Mouse (Mus musculus) testis, adult 2 months (tissue): ENCODE data around the gene Cd300a. TPM values are rescaled to one million over a fixed set of nuclear protein-coding genes. Genes with fewer than 3 reads are reported as not detected.

Experiments
- H3K27ac ChIP-seq: fragments of 200-500 bp; 2 replicates; pipeline ENCODE4 v1.5.1; 2012; ENCODE audit warnings: low read depth, low read length; ENCODE audit not compliant: control insufficient read depth, insufficient read depth
- H3K27me3 ChIP-seq: fragments of 200-500 bp; 2 replicates; pipeline ENCODE4 v1.6.1; 2012; ENCODE audit warnings: mild to moderate bottlenecking, low read length, moderate library complexity; ENCODE audit not compliant: control insufficient read depth, insufficient read depth
- H3K36me3 ChIP-seq: fragments of 200-500 bp; 2 replicates; pipeline ENCODE4 v1.6.1; 2012; ENCODE audit warnings: mild to moderate bottlenecking, low read length; ENCODE audit not compliant: control insufficient read depth, insufficient read depth
- H3K4me1 ChIP-seq: fragments of 200-500 bp; 2 replicates; pipeline ENCODE4 v1.6.1; 2012; ENCODE audit warnings: low read length; ENCODE audit not compliant: control insufficient read depth, insufficient read depth
- H3K4me3 ChIP-seq: fragments of 200-500 bp; 2 replicates; pipeline ENCODE4 v1.5.1; 2012; ENCODE audit warnings: low read depth, mild to moderate bottlenecking, low read length, moderate library complexity, mixed read lengths; ENCODE audit not compliant: control insufficient read depth
- CTCF ChIP-seq: fragments of 200-500 bp; IDR thresholded peaks from 2 replicates; pipeline ENCODE4 v1.5.1; 2012; ENCODE audit warnings: low read depth, mild to moderate bottlenecking, inconsistent platforms, low read length, moderate library complexity; ENCODE audit not compliant: control insufficient read depth, insufficient read depth, insufficient replicate concordance
- POLR2A ChIP-seq: fragments of 200-500 bp; IDR thresholded peaks from 2 replicates; pipeline ENCODE4 v1.6.1; 2012; ENCODE audit warnings: low read depth, mild to moderate bottlenecking, inconsistent platforms, low read length, moderate library complexity; ENCODE audit not compliant: control insufficient read depth
- polyA plus RNA-seq: library from polyadenylated mRNA; depleted of rRNA; stranded (reverse); fragments of >200 nt; gene quantifications from 2 replicates; pipeline ENCODE4 v1.2.3, GENCODE M21; 2012; rRNA removed

Cd300a gene
- 0.06 and 0.17 TPM in 2 replicates for polyA plus RNA-seq

DNA sequence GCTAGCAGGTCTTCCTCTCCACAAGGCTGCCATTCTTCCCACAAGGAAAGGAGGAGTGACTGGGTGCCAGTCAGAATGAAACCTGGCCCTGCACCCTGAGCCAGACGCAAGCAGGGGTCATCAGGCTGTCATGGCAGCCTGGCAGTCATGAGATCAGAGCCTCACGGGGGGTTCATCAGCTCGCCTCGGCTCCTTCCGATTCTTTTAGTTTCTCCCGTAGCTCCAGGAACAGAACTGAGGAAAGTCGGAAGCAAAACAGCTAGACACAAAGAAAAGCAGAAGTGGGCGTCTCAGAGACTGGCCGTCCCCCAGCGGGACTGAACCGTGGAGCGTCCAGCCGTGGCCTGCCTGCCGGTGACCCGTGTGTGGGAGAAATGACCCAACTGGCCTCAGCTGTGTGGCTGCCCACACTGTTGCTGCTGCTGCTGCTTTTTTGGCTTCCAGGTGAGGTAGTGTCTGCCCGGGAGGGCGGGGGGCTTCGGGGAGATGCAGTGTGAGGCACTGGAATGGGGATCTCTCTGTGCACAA lies at the start of gene Cd300a:
TSS of gene Cd300a (plus strand) at position 51 of the 528 bp plus-strand sequence.
- Histone ChIP-seq H3K27me3 (no peaks in the 10 kb centered on the region), H3K27ac (no peak within 1 kb of the TSS)

DNA sequence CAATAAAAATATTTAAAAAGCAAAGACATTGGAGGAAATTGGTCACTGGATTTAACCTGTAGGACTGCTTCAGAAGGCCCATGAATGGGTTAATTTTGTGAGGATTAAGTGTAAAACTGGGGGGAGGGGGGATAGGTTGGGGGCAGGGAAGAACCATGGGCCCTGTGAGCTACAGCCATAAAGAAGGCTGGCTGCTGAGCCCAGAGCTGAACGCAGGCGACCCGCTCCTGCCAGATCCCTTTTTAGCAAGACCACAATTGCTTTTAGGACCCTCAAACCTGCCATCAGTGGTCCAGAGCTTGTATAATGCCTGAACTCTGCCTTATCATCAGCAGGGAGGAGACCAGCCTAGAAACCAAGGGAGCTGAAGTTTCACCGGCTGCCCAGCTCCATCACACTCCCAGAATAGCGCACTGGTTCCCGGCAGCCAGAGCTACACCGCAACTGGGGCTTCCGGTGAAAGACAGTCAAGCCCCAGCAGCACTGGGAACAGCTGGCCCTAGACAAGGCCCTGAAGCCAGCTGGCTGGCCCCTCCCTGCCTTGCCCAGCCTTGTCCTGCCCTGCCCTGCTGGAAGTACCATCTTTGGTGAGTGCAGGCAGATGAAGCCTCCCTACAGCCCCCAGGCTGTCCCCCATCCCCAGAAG lies 45.9 kb upstream of the Cd300a start:
- TF ChIP-seq CTCF (no peak), POLR2A (no peak)
- 0 out of 2 replicates have a peak, but pooled peaks cover 2% of the 10 kb centered on the region for H3K4me1 ChIP-seq
- no peaks in the 10 kb centered on the region for H3K27me3 ChIP-seq
- no peaks in the 10 kb centered on the region for H3K36me3 ChIP-seq
- H3K4me3 ChIP-seq, result no peak overlapping the region
- no peak overlapping the region for H3K27ac ChIP-seq

More for the DNA sequence above, at the start of gene Cd300a:
- no peak within 1 kb of the TSS for H3K4me3 ChIP-seq
- peaks cover 5% of the 10 kb centered on the region; the same call in 1 of the 2 replicates for H3K4me1 ChIP-seq
- TF ChIP-seq POLR2A (no peak), CTCF (no peak)
- H3K36me3 ChIP-seq, result no peaks in the 10 kb centered on the region

DNA sequence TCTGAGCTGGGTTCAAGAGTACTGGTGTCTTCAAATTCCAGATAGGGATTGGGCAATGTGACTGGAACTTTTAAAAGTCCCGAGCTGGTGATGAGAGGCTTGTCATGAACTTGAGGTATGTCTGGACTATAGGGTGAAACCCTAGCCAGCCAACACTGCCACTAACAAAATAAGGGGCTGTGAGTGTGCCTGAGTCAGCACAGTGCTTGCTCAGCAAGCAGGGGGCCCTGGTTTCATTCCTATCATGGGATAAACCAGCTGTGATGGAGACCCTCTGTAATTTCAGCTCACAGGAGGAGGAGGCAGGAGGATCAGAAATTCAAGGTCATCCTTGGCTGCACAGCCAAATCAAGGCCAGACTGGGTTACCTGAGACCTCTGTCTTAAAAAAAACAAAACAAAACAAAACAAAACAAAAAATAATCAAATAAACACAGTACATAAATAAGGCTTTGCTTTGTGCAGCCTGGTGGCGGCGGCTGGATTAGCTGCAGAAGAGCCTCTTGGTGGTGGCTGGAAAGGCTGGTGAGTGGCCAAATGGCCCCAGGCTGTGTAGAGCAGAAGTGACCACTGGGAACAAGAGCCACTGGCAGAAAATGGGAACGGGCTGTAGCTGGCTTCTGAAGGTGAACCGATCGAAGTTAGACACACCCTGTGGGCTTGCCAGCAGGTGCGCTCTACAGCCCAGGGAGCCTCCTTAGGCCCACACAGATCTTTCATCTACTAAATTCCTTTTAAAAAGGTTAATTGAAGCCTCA lies 45.2 kb upstream of the Cd300a start:
- Histone ChIP-seq H3K4me1 (0 out of 2 replicates have a peak, but pooled peaks cover 2% of the 10 kb centered on the region), H3K4me3 (no peak overlapping the region), H3K27ac (no peak overlapping the region), H3K27me3 (no peaks in the 10 kb centered on the region), H3K36me3 (no peaks in the 10 kb centered on the region)
- TF ChIP-seq CTCF, result no peak
- TF ChIP-seq POLR2A, result no peak

- no peaks in the 10 kb centered on the region; the same call in 1 of the 2 replicates for H3K27me3 ChIP-seq
- no peak overlapping the region for H3K27ac ChIP-seq
- peaks cover 6% of the 10 kb centered on the region; the same call in 1 of the 2 replicates for H3K4me1 ChIP-seq
- TF ChIP-seq CTCF (no peak), POLR2A (no peak)
- no peak overlapping the region for H3K4me3 ChIP-seq
- H3K36me3 ChIP-seq, result no peaks in the 10 kb centered on the region
Observed at GRCm38 (mm10) chr11:114846336-114846735, 43.5 kb upstream of the Cd300a start.

GRCm38 (mm10) chr11:114847008-114847407 lies 42.8 kb upstream of the Cd300a start:
- Histone ChIP-seq H3K4me3 (no peak overlapping the region), H3K4me1 (peaks cover 11% of the 10 kb centered on the region), H3K27ac (no peak overlapping the region), H3K36me3 (no peaks in the 10 kb centered on the region), H3K27me3 (no peaks in the 10 kb centered on the region; the same call in none of the 2 replicates)
- no peak for TF ChIP-seq CTCF
- no peak for TF ChIP-seq POLR2A

- Histone ChIP-seq H3K4me1 (peaks cover 13% of the 10 kb centered on the region), H3K36me3 (no peaks in the 10 kb centered on the region), H3K4me3 (no peak overlapping the region), H3K27me3 (no peaks in the 10 kb centered on the region; the same call in none of the 2 replicates), H3K27ac (no peak overlapping the region)
- no peak for TF ChIP-seq POLR2A
- TF ChIP-seq CTCF, result no peak
Observed at GRCm38 (mm10) chr11:114849572-114849971, 40.3 kb upstream of the Cd300a start.

DNA sequence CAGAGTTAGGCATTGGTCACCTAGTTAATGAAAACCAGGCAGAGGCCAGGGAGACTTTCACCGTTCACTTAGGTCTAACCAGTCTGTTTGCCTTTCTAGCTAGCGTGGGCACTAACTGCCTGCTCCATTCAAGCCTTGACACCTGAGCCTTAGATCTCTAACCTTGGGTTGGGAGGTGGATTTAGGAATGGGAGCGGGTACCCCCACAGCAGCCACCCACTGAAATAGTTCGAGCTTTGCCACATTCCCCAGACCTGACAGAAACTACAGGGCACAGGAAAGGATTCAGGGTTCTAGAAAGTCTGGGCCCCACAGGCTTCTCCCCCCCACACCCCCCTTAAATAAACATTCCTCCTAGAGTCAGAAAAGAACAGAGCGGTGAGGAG lies 39.8 kb upstream of the Cd300a start:
- H3K4me1 ChIP-seq, result peaks cover 13% of the 10 kb centered on the region
- no peak overlapping the region for H3K27ac ChIP-seq
- no peaks in the 10 kb centered on the region; the same call in none of the 2 replicates for H3K27me3 ChIP-seq
- H3K36me3 ChIP-seq, result no peaks in the 10 kb centered on the region
- no peak for TF ChIP-seq POLR2A
- TF ChIP-seq CTCF, result no peak
- H3K4me3 ChIP-seq, result no peak overlapping the region
